Mouse (Mus musculus) kidney, embryonic 14.5 days (tissue): ENCODE data around the gene Mesp1. TPM values are rescaled to one million over a fixed set of nuclear protein-coding genes. Genes with fewer than 3 reads are reported as not detected.

Experiments used
- ATAC-seq: fragments of 200-750 bp; cut with Nextera tagmentation; 2 replicates; pipeline ENCODE4 v1.8.0; 2017; ENCODE audit warnings: moderate number of reproducible peaks, mild to moderate bottlenecking, moderate TSS enrichment, moderate library complexity; ENCODE audit not compliant: low FRiP score, low TSS enrichment
- H3K27ac ChIP-seq: fragments of 300-500 bp; sonication (generic); 2 replicates; pipeline ENCODE4 v1.5.1; 2014; ENCODE audit warnings: low read depth, mild to moderate bottlenecking, low read length, moderate library complexity, mixed read lengths
- H3K27me3 ChIP-seq: fragments of 300-500 bp; sonication (generic); 2 replicates; pipeline ENCODE4 v1.6.1; 2014; ENCODE audit warnings: mild to moderate bottlenecking, low read length; ENCODE audit not compliant: control insufficient read depth, insufficient read depth
- H3K36me3 ChIP-seq: fragments of 300-500 bp; sonication (generic); 2 replicates; pipeline ENCODE4 v1.6.1; 2014; ENCODE audit warnings: low read length, mixed read lengths; ENCODE audit not compliant: control insufficient read depth, insufficient read depth
- H3K4me1 ChIP-seq: fragments of 300-500 bp; sonication (generic); 2 replicates; pipeline ENCODE4 v1.6.1; 2014; ENCODE audit warnings: low read length, mixed read lengths; ENCODE audit not compliant: control insufficient read depth, insufficient read depth
- H3K4me2 ChIP-seq: fragments of 300-500 bp; sonication (generic); replicated peaks from 2 replicates; pipeline ENCODE4 v1.6.1; 2014; ENCODE audit warnings: low read depth, mild to moderate bottlenecking, low read length
- H3K4me3 ChIP-seq: fragments of 300-500 bp; sonication (generic); 2 replicates; pipeline ENCODE4 v1.5.1; 2014; ENCODE audit warnings: mild to moderate bottlenecking, low read length
- H3K9ac ChIP-seq: fragments of 300-500 bp; sonication (generic); 2 replicates; pipeline ENCODE4 v1.6.1; 2014; ENCODE audit warnings: low read depth, mild to moderate bottlenecking, low read length, moderate library complexity
- H3K9me3 ChIP-seq: fragments of 300-500 bp; sonication (generic); 2 replicates; pipeline ENCODE4 v1.6.1; 2016; ENCODE audit warnings: low read length; ENCODE audit not compliant: control insufficient read depth
- WGBS: fragments of 180-500 bp; shearing (Covaris S2); extraction: QIAGEN DNeasy Blood & Tissue Kit; methylation state at CpG from one replicate; pipeline ENCODE4 v1.1.7; 2014; 5-methylcytosine and 5-hydroxymethylcytosine counted together
- polyA plus RNA-seq: library from polyadenylated mRNA; unstranded; fragments of >200 nt; fragmentation: Nextera tagmentation; extraction: Ambion mirVana; gene quantifications from 2 replicates; pipeline ENCODE4 v1.2.1, GENCODE M21; 2014

The Mesp1 gene
- not detected in 2 replicates for polyA plus RNA-seq

- no peaks in the 10 kb centered on the region for H3K9me3 ChIP-seq
Measured at GRCm38 (mm10) chr7:79793688-79794087, at the start of gene Mesp1. Gene Mesp1, minus strand, starts transcription at chr7:79793788.

GRCm38 (mm10) chr7:79842163-79842562 is 48.6 kb upstream of the Mesp1 start:
- Histone ChIP-seq H3K9ac (no peak overlapping the region), H3K36me3 (no peaks in the 10 kb centered on the region), H3K4me3 (no peak overlapping the region), H3K4me1 (peaks cover 3% of the 10 kb centered on the region; the same call in 1 of the 2 replicates), H3K27me3 (no peaks in the 10 kb centered on the region), H3K9me3 (no peaks in the 10 kb centered on the region), H3K4me2 (0 out of 2 replicates have a peak overlapping the region, but pooled peaks have one; percentile 8), H3K27ac (peak overlapping the region; percentile 12; the same call in 1 of the 2 replicates)
- ATAC-seq: peak; percentile 62
- WGBS: 50% methylated on average over 7 of the region's 7 CpGs

More at GRCm38 (mm10) chr7:79793688-79794087, at the start of gene Mesp1:
- Histone ChIP-seq H3K27ac (no peak within 1 kb of the TSS), H3K36me3 (no peaks in the 10 kb centered on the region), H3K4me3 (peak within 1 kb of the TSS; percentile 46), H3K27me3 (peaks cover 42% of the 10 kb centered on the region), H3K4me1 (peaks cover 14% of the 10 kb centered on the region), H3K4me2 (peak within 1 kb of the TSS; percentile 78), H3K9ac (peak within 1 kb of the TSS; percentile 58; the same call in 1 of the 2 replicates)
- WGBS: 73% methylated on average over 6 of the region's 6 CpGs
- no peak for ATAC-seq

- Histone ChIP-seq H3K27me3 (no peaks in the 10 kb centered on the region), H3K4me3 (no peak overlapping the region), H3K36me3 (no peaks in the 10 kb centered on the region), H3K9ac (no peak overlapping the region), H3K4me1 (peaks cover 3% of the 10 kb centered on the region; the same call in 1 of the 2 replicates), H3K27ac (no peak overlapping the region), H3K9me3 (no peaks in the 10 kb centered on the region), H3K4me2 (no peak overlapping the region)
- 72% methylated on average over 2 of the region's 2 CpGs for WGBS
- no peak for ATAC-seq
Measured at GRCm38 (mm10) chr7:79837247-79837646, 43.7 kb upstream of the Mesp1 start.

- Histone ChIP-seq H3K9me3 (no peaks in the 10 kb centered on the region), H3K27me3 (no peaks in the 10 kb centered on the region), H3K27ac (no peak overlapping the region), H3K4me3 (no peak overlapping the region), H3K4me2 (no peak overlapping the region), H3K9ac (no peak overlapping the region), H3K36me3 (no peaks in the 10 kb centered on the region), H3K4me1 (no peaks in the 10 kb centered on the region)
- WGBS: 93% methylated on average over 6 of the region's 6 CpGs
- ATAC-seq: no peak
Measured at GRCm38 (mm10) chr7:79835196-79835595, 41.6 kb upstream of the Mesp1 start.

- Histone ChIP-seq H3K9me3 (no peaks in the 10 kb centered on the region), H3K9ac (no peak overlapping the region), H3K4me3 (no peak overlapping the region), H3K36me3 (no peaks in the 10 kb centered on the region), H3K27me3 (no peaks in the 10 kb centered on the region), H3K4me2 (no peak overlapping the region), H3K27ac (no peak overlapping the region), H3K4me1 (no peaks in the 10 kb centered on the region)
- 0 out of 2 replicates have a peak, but pooled peaks have one; percentile 34 for ATAC-seq
Measured at GRCm38 (mm10) chr7:79832980-79833379, 39.4 kb upstream of the Mesp1 start.

GRCm38 (mm10) chr7:79831585-79831984 is 38.0 kb upstream of the Mesp1 start:
- no peak overlapping the region for H3K4me3 ChIP-seq
- H3K4me2 ChIP-seq: no peak overlapping the region
- ATAC-seq: peak; percentile 24; the same call in 1 of the 2 replicates
- no peaks in the 10 kb centered on the region for H3K4me1 ChIP-seq
- no peaks in the 10 kb centered on the region for H3K36me3 ChIP-seq
- 60% methylated on average over 6 of the region's 6 CpGs for WGBS
- no peaks in the 10 kb centered on the region for H3K9me3 ChIP-seq
- no peak overlapping the region for H3K9ac ChIP-seq
- no peaks in the 10 kb centered on the region for H3K27me3 ChIP-seq
- H3K27ac ChIP-seq: peak overlapping the region; percentile 43; the same call in 1 of the 2 replicates

GRCm38 (mm10) chr7:79831145-79831544 is 37.6 kb upstream of the Mesp1 start:
- H3K27ac ChIP-seq: peak overlapping the region; percentile 43; the same call in 1 of the 2 replicates

GRCm38 (mm10) chr7:79828341-79828740 is 34.8 kb upstream of the Mesp1 start:
- H3K27ac ChIP-seq: no peak overlapping the region
- WGBS: 89% methylated on average over 3 of the region's 3 CpGs
- H3K9ac ChIP-seq: no peak overlapping the region
- H3K27me3 ChIP-seq: no peaks in the 10 kb centered on the region
- H3K36me3 ChIP-seq: 0 out of 2 replicates have a peak, but pooled peaks cover 5% of the 10 kb centered on the region
- H3K4me2 ChIP-seq: no peak overlapping the region
- no peak for ATAC-seq
- no peak overlapping the region for H3K4me3 ChIP-seq
- H3K9me3 ChIP-seq: no peaks in the 10 kb centered on the region; the same call in 1 of the 2 replicates
- no peaks in the 10 kb centered on the region for H3K4me1 ChIP-seq

More at GRCm38 (mm10) chr7:79831145-79831544, 37.6 kb upstream of the Mesp1 start:
- Histone ChIP-seq H3K27me3 (no peaks in the 10 kb centered on the region), H3K9me3 (no peaks in the 10 kb centered on the region), H3K4me1 (no peaks in the 10 kb centered on the region), H3K9ac (no peak overlapping the region), H3K36me3 (0 out of 2 replicates have a peak, but pooled peaks cover 4% of the 10 kb centered on the region), H3K4me3 (no peak overlapping the region), H3K4me2 (no peak overlapping the region)
- WGBS: 39% methylated on average over 6 of the region's 6 CpGs
- peak; percentile 52; the same call in 1 of the 2 replicates for ATAC-seq

GRCm38 (mm10) chr7:79822092-79822695 is 28.6 kb upstream of the Mesp1 start:
- ATAC-seq: no peak
- Histone ChIP-seq H3K4me3 (no peak overlapping the region), H3K9ac (no peak overlapping the region), H3K27me3 (no peaks in the 10 kb centered on the region), H3K36me3 (0 out of 2 replicates have a peak, but pooled peaks cover 5% of the 10 kb centered on the region), H3K4me1 (peaks cover 5% of the 10 kb centered on the region; the same call in 1 of the 2 replicates), H3K4me2 (no peak overlapping the region), H3K27ac (no peak overlapping the region), H3K9me3 (no peaks in the 10 kb centered on the region; the same call in 1 of the 2 replicates)
- WGBS: 86% methylated on average over 12 of the region's 12 CpGs
